Mouse (Mus musculus) hindbrain, embryonic 14.5 days (tissue): ENCODE results near the gene Gan. TPM values are rescaled to one million over a fixed set of nuclear protein-coding genes. Genes with fewer than 3 reads are reported as not detected.

ENCODE experiments used
- ATAC-seq: fragments of 200-750 bp; cut with Nextera tagmentation; 2 replicates; pipeline ENCODE4 v1.8.0; 2017; ENCODE audit warnings: moderate number of reproducible peaks, mild to moderate bottlenecking, moderate TSS enrichment, moderate library complexity; ENCODE audit not compliant: low FRiP score
- DNase-seq: peaks from one replicate; pipeline ENCODE4 v3.0.0-alpha.2; 2015; ENCODE audit warnings: low spot score
- H3K27ac ChIP-seq: fragments of 300-500 bp; sonication (generic); 2 replicates; pipeline ENCODE4 v1.5.1; 2014; ENCODE audit warnings: mild to moderate bottlenecking, moderate library complexity
- H3K27me3 ChIP-seq: fragments of 300-500 bp; sonication (generic); 2 replicates; pipeline ENCODE4 v1.6.1; 2014; ENCODE audit warnings: mild to moderate bottlenecking, low read length, mixed read lengths; ENCODE audit not compliant: control insufficient read depth, insufficient read depth
- H3K36me3 ChIP-seq: fragments of 300-500 bp; sonication (generic); replicated peaks from 2 replicates; pipeline ENCODE4 v1.6.1; 2014; ENCODE audit not compliant: control insufficient read depth, insufficient read depth
- H3K4me1 ChIP-seq: fragments of 300-500 bp; sonication (generic); replicated peaks from 2 replicates; pipeline ENCODE4 v1.6.1; 2014; ENCODE audit warnings: antibody characterized with exemption, low read length, mixed read lengths; ENCODE audit not compliant: control insufficient read depth, insufficient read depth
- H3K4me2 ChIP-seq: fragments of 300-500 bp; sonication (generic); replicated peaks from 2 replicates; pipeline ENCODE4 v1.6.1; 2014; ENCODE audit warnings: mild to moderate bottlenecking, moderate library complexity
- H3K4me3 ChIP-seq: fragments of 300-500 bp; sonication (generic); replicated peaks from 2 replicates; pipeline ENCODE4 v1.5.1; 2014; ENCODE audit warnings: mild to moderate bottlenecking, low read length
- H3K9ac ChIP-seq: fragments of 300-500 bp; sonication (generic); 2 replicates; pipeline ENCODE4 v1.6.1; 2014
- H3K9me3 ChIP-seq: fragments of 300-500 bp; sonication (generic); 2 replicates; pipeline ENCODE4 v1.6.1; 2016; ENCODE audit warnings: low read length; ENCODE audit not compliant: control insufficient read depth
- WGBS: fragments of 180-500 bp; shearing (Covaris S2); extraction: QIAGEN DNeasy Blood & Tissue Kit; methylation state at CpG from one replicate; pipeline ENCODE4 v1.1.7; 2014; 5-methylcytosine and 5-hydroxymethylcytosine counted together
- polyA plus RNA-seq: library from polyadenylated mRNA; unstranded; fragments of >200 nt; fragmentation: Nextera tagmentation; extraction: Ambion mirVana; gene quantifications from 2 replicates; pipeline ENCODE4 v1.2.1, GENCODE M21; 2014

Gan gene
- polyA plus RNA-seq, 1 experiment from 2014 or later, result 4.7 TPM

DNA sequence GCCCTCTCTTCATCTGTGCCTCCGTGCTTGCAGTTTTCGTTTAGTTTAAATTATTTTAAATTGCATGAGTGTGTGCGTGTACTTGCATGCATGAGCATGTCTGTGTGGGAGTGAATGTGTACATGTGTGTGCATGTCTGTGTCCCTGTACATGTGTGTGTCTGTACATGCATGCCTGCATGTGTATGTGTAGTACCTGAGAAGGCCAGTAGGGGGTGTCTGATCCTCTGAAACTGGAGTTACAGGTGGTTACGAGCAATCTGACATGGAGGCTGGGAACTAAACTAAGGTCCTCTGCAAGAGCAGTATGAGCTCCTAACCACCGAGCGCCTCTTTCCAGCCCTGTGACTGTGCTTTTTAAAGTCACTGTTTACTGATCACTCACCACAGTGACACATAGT, 9.4 kb upstream of the Gan start:
- Histone ChIP-seq H3K4me3 (no peak overlapping the region), H3K27me3 (no peaks in the 10 kb centered on the region), H3K4me2 (no peak overlapping the region), H3K27ac (no peak overlapping the region), H3K36me3 (no peaks in the 10 kb centered on the region), H3K9ac (no peak overlapping the region), H3K4me1 (no peaks in the 10 kb centered on the region), H3K9me3 (no peaks in the 10 kb centered on the region)
- 95% methylated on average over 6 of the region's 6 CpGs for WGBS
- DNase-seq (no peak), ATAC-seq (no peak)

DNA sequence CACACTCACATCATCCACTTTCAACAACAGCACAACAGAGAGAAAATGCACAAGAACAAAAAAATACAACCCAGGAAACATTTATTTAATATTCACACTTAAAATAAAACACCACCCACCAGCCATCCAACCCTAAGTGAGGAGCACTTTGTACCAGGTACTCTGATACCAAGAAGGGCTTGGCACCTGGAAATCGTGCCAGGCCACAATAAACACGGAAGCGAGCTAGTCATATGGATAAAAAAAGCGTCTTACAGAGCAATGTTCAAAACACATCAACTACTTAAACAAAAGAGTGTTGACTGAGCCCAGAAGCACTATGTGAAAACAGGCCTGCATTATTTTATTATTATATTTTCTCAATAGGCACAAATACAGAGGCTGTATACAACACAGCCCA, 1.8 kb upstream of the Gan start:
- Histone ChIP-seq H3K4me2 (no peak overlapping the region; the same call in 1 of the 2 replicates), H3K27me3 (no peaks in the 10 kb centered on the region)
- no peak for ATAC-seq

DNA sequence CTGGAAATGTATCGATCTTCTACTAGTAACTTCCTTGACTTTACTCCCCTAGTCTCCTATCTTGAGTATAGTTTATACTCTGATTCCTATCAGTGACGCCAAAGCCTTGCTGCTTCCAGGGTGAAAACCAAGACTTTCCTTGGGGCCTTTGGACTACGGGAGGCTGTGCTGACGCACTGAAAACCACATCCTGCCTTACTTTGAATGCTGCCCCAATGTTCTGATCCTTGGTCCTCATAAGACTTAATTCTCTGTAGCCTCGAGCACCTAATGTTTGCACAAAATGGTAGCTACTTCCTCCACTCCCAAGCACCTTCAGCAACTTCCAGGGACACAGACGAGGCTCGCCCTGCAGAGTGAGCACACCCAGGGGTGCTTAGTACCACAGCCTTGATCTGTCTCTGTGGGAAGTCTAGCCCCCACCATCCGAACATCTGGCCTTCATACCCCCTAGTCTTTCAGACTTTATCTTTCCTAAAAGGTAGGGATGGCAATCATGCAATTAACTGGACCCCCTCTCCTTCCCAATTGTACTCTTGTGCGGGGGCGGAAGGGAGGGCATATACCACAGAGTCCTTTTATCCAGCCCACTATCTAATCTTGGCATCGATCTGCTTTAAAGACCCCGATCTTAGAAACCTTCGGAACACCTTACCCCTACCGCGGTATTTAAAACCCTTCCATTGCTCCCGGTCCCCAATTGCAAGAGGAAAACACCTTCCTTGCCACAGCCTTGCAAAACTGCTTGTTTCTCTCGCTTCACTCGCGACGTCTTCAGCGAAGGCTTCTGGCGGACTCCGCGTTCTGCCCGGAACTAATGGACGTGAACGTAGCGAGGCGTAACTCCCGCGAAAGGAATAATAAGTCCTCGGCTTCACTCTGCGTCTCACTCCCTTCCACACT, 818 bp upstream of the Gan start:
- Histone ChIP-seq H3K9me3 (no peaks in the 10 kb centered on the region), H3K27ac (peak overlapping the region; percentile 83), H3K9ac (peak overlapping the region; percentile 88), H3K4me1 (peaks cover 20% of the 10 kb centered on the region), H3K27me3 (no peaks in the 10 kb centered on the region), H3K4me3 (peak overlapping the region; percentile 94), H3K36me3 (no peaks in the 10 kb centered on the region), H3K4me2 (peak overlapping the region; percentile 70)
- 12% methylated on average over 33 of the region's 33 CpGs for WGBS
- ATAC-seq, result no peak
- peak; percentile 25 for DNase-seq

More for the DNA sequence above, 1.8 kb upstream of the Gan start:
- Histone ChIP-seq H3K9me3 (no peaks in the 10 kb centered on the region), H3K4me1 (peaks cover 20% of the 10 kb centered on the region), H3K36me3 (no peaks in the 10 kb centered on the region), H3K4me3 (no peak overlapping the region), H3K9ac (no peak overlapping the region), H3K27ac (no peak overlapping the region)
- WGBS, result 91% methylated on average over 4 of the region's 4 CpGs
- DNase-seq, result no peak

DNA sequence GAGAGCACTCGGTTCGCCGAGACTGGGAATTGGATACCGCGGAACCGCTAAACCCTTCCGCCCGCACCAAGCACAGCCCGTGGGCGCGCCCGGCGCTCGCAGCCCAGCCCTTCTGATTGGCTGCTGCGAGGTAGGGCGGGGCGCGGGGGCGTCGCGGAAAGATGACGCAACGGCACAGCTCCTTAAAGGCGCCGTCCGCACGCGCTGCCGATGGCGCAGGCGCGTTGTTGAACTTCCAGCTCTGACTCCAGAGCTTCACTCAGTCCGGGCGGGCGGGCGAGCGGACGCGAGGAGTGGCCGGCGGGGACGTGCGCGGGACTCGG, 205 bp upstream of the Gan start:
- DNase-seq, result peak; percentile 98
- Histone ChIP-seq H3K4me2 (peak overlapping the region; percentile 70), H3K27me3 (no peaks in the 10 kb centered on the region), H3K9me3 (no peaks in the 10 kb centered on the region), H3K9ac (peak overlapping the region; percentile 88), H3K36me3 (no peaks in the 10 kb centered on the region), H3K27ac (peak overlapping the region; percentile 83), H3K4me1 (peaks cover 20% of the 10 kb centered on the region), H3K4me3 (peak overlapping the region; percentile 94)
- under 1% methylated on average over 25 of the region's 45 CpGs for WGBS
- ATAC-seq, result peak; percentile 97

DNA sequence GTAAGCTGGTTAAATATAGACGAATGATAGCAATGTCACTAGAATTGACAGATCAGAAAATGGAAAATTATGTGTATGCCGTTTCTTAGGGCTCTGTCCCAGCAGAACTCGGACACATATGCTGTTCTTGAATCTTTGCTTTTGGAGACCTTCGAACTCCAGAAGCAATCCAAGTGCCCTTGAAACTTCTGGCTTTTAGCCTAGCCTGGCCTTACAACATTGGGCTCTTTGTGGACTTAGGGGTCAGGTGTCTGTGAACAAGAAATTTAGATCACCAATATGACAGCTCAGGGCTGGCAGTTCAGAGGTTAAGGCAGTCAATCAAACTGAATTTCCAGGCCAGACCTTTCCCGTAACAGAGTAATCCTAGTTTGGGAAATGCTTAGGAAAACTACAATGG, 1.1 kb downstream of the Gan start:
- no peak overlapping the region for H3K27ac ChIP-seq
- H3K9me3 ChIP-seq, result no peaks in the 10 kb centered on the region
- 66% methylated on average over 5 of the region's 5 CpGs for WGBS
- DNase-seq (no peak), ATAC-seq (no peak)
- H3K4me2 ChIP-seq, result peak overlapping the region; percentile 70
- H3K4me3 ChIP-seq, result peak overlapping the region; percentile 94
- no peaks in the 10 kb centered on the region for H3K27me3 ChIP-seq
- H3K4me1 ChIP-seq, result peaks cover 20% of the 10 kb centered on the region
- H3K36me3 ChIP-seq, result no peaks in the 10 kb centered on the region
- H3K9ac ChIP-seq, result peak overlapping the region; percentile 88

- no peak for ATAC-seq
- no peaks in the 10 kb centered on the region for H3K27me3 ChIP-seq
- no peak overlapping the region for H3K4me3 ChIP-seq
- no peak overlapping the region for H3K4me2 ChIP-seq
- no peak for DNase-seq
- no peak overlapping the region for H3K9ac ChIP-seq
- no peak overlapping the region for H3K27ac ChIP-seq
- H3K36me3 ChIP-seq, result no peaks in the 10 kb centered on the region; the same call in 1 of the 2 replicates
- WGBS, result 88% methylated on average over 4 of the region's 4 CpGs
- peaks cover 1% of the 10 kb centered on the region; the same call in 1 of the 2 replicates for H3K4me1 ChIP-seq
- no peaks in the 10 kb centered on the region for H3K9me3 ChIP-seq
These were observed 7.0 kb downstream of the Gan start for GRCm38 (mm10) chr8:117164912-117165311.

- ATAC-seq (no peak), DNase-seq (no peak)
- Histone ChIP-seq H3K27me3 (no peaks in the 10 kb centered on the region), H3K4me1 (no peaks in the 10 kb centered on the region), H3K9me3 (no peaks in the 10 kb centered on the region), H3K36me3 (no peaks in the 10 kb centered on the region; the same call in 1 of the 2 replicates), H3K4me2 (no peak overlapping the region), H3K27ac (no peak overlapping the region), H3K9ac (no peak overlapping the region), H3K4me3 (no peak overlapping the region)
- 95% methylated on average over 4 of the region's 4 CpGs for WGBS
These were observed 7.6 kb downstream of the Gan start for GRCm38 (mm10) chr8:117165542-117165941.

GRCm38 (mm10) chr8:117166515-117166914, 8.6 kb downstream of the Gan start:
- no peak for DNase-seq

DNA sequence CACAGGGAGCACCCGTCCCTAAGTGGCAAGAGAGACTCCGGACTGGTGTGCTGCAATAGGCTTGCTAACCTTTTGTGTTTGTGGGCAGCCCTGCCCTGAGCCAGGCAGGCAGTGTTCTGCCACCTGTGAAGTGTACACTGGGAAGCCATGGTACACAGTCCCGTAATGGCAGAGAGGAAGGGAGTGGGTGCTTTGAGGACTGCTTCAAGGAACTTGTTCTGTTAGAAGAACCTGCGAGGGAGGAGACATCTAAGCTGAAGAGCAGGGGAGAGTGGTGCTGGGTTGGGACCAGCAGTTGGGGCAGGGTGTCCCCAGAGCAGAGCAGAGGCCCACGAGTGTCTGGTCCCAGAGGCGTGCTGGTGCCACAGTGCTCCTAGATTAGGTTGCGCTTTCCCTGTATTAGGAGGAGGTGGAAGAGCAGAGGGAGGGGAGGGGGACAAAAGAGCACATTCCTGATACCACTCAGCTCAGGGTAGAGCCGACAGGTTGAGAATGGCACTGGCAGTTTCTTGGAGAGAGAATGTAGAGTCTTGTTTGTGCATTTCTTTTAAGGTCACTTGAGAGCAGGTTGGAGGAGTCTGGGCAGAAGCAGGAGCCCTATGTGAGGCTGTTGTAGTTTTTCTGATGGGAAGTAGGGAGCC, 9.4 kb downstream of the Gan start:
- no peak for DNase-seq
- no peak overlapping the region for H3K4me2 ChIP-seq
- H3K4me1 ChIP-seq, result no peaks in the 10 kb centered on the region
- H3K27ac ChIP-seq, result no peak overlapping the region
- no peak overlapping the region for H3K9ac ChIP-seq
- no peaks in the 10 kb centered on the region for H3K9me3 ChIP-seq
- WGBS, result 90% methylated on average over 8 of the region's 8 CpGs
- no peaks in the 10 kb centered on the region for H3K27me3 ChIP-seq
- no peak overlapping the region for H3K4me3 ChIP-seq
- no peaks in the 10 kb centered on the region; the same call in 1 of the 2 replicates for H3K36me3 ChIP-seq
- ATAC-seq, result no peak

More at GRCm38 (mm10) chr8:117166515-117166914, 8.6 kb downstream of the Gan start:
- Histone ChIP-seq H3K27me3 (no peaks in the 10 kb centered on the region), H3K9ac (no peak overlapping the region), H3K4me3 (no peak overlapping the region), H3K4me1 (no peaks in the 10 kb centered on the region), H3K9me3 (no peaks in the 10 kb centered on the region), H3K4me2 (no peak overlapping the region), H3K36me3 (no peaks in the 10 kb centered on the region; the same call in 1 of the 2 replicates), H3K27ac (no peak overlapping the region)
- 92% methylated on average over 2 of the region's 2 CpGs for WGBS
- no peak for ATAC-seq
